Mouse (Mus musculus) stomach, postnatal 0 days (tissue): ENCODE measurements around the gene Ptpra.

Experiments used
- CTCF ChIP-seq: IDR thresholded peaks from 2 replicates; pipeline ENCODE4 v1.5.1; 2016; ENCODE audit warnings: antibody characterized with exemption, low read depth, mild to moderate bottlenecking, moderate library complexity
- EP300 ChIP-seq: optimal IDR thresholded peaks from 2 replicates; pipeline ENCODE3; 2016; ENCODE audit warnings: antibody characterized with exemption

GRCm38 (mm10) chr2:130513907-130514306, 63.8 kb downstream of the Ptpra start:
- TF ChIP-seq EP300 (no peak), CTCF (no peak)
